Mouse (Mus musculus) urinary bladder, adult 2 months (tissue): ENCODE results near the gene Ttc41. TPM values are rescaled to one million over a fixed set of nuclear protein-coding genes. Genes with fewer than 3 reads are reported as not detected.

Source experiments
- DNase-seq: peaks from one replicate; pipeline ENCODE4 v3.0.0; 2022; ENCODE audit warnings: low spot score
- polyA plus RNA-seq: library from polyadenylated mRNA; depleted of rRNA; stranded (reverse); fragments of >200 nt; gene quantifications from 2 replicates; pipeline ENCODE4 v1.2.3, GENCODE M21; 2012

Gene Ttc41
- polyA plus RNA-seq, 1 experiment: 2.7 TPM

DNA sequence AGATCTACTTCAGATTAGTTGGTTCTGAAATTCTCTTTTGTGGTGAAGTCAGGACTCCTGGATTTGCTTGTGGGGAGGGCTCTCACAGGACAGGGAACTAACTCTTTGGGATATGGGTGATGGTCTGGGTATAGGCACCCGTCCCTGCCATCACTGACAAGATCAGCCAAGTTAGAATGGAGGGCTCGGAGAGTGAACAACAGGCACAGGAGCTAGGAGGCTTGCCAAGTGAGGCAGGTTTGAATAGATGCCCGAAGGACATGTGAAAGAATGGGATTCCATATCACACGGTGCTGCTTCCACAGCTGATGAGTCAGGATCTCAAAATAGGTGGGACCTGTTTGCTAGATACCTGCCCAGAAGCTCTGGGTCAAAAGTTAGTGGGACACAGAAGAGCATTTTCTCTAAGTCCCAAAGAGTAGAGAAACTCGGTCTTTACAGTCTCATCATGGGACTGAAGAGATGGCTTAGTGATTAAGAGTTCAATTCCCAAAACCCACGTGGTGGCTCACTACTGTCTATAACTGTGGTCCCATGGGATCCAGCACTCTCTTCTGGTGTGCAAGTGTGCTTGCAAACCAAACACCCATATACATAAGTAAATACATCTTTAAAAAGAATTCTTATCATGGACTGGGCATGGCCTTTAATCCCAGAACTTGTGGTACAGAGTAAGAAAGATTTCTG is 50.3 kb downstream of the Ttc41 start:
- no peak for DNase-seq

DNA sequence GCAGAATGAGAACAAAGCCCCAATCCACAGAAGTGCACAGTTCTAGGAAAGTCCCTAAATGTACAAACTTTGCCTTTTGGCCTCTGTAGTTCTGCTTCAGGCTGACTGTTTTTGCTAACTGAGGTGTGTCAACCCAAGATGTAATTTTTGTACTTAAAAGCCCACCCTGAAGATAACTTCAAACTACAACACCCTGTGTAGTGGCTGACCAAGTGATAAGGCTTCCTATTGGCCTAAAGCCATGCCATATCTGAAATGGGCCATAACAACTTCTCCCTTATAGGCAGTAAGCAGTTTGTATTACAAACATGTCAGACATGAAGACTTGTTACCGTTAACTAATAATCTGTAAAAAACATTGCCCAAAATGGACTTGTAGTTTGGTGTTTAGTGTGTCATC is 52.1 kb downstream of the Ttc41 start:
- no peak for DNase-seq

DNA sequence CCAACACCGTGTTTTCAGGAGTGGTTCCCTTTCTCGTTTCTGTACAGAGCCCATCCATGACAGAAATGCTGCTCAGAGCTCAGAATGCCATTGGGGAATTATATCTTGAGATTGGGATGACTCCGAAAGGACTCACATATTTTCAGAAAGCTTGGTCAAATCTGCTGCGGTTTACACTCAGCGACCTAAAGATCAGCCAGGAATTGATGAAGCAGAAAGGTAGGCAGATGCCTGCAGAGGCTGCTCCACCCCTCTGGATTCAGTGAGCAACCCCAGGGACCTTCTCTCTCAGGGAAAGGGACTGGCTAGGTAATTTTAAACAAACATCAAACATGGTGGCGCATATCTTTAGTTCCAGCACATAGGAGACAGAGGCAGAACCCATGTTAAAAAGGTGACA is 52.6 kb downstream of the Ttc41 start:
- no peak for DNase-seq

DNA sequence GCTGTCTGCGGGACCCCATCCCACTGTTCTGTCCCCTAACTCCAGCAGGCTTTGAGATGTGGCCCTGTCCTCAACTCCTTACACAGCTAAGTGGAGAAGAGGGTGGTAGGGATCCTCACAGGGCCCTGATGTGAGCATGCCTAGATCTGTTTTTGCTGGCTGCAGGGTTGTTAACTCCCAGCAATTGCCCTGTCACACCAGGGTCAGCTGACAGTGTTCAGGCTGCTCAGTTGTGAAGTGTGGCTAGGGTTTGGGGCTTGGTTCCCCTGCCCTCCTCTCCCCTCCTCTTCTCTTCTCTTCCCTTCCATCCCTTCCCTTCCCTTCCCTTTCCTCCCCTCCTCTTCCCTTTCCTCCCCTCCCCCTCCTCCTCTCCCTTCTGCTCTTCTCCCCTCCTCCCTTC is 55.6 kb downstream of the Ttc41 start:
- no peak for DNase-seq

DNA sequence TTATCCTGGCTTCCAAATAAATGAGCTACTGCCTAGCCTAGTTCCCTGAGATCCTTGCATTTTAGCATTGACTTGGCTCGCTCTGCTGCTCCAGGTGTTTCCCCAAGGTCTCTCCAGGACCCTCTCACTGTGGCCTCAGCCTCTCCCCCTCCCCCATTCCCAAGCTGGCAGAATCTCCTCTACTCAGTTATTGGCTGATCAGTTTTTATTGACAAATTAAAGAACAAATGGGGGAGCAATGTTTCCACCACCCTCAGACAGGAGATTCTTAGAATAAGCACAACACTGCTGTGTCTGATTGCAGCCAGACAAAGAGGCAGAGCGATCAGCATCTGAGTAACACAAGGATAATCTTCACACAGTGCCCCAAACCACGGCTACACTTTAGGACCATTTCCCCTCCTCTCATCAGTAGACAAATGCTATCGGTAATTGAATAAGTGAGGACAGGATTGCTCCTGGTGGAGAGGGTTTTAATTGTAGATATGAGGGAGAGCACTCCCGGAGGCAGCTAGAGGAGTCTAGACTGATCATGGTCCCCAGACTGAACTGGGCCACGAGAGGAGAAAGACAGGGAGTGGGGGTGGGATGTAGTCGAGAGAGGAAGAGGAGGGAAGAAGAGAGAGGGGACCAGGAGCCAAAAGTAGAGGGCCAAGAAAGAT is 56.2 kb downstream of the Ttc41 start:
- DNase-seq: no peak

DNA sequence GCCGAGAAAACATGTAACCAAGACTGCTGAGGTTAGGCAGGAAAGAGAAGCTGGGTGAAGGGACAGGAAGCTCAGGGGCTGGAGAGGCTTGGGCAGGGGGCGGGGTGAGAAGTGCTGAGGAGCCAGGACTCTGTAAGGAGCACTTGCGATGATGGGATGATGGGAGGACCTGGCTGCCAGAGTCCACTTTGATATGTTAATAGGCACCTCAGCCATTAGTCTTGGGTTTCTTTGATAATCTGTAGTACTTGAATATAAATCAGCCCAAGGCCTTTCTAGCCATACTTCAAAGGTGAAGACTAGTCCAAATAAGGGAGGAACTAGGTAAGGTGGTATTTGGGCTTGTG is 56.7 kb downstream of the Ttc41 start:
- DNase-seq: no peak

DNA sequence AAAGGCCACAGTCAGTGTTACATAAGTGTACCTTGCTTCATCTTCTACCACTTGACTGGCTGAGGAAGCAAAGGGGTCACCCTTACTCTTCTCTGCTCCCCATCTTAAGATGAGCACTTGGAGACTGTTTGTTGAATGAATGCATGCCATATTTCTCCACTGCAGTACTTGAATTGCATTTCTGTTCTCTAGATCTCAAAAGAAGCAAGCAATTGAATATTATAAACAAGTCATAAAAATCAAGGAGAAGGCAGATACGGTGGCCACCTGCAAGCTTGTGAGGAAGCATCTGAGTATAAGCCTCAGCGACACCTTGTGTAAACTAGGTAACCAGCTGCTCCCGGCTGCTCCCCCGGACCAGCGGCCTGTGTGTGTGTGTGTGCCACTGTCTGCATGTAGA is 58.1 kb downstream of the Ttc41 start, which contains the start of gene Gm49358:
Gene Gm49358, plus strand, starts transcription at position 301 of the 400 bp plus-strand sequence.
- no peak for DNase-seq

DNA sequence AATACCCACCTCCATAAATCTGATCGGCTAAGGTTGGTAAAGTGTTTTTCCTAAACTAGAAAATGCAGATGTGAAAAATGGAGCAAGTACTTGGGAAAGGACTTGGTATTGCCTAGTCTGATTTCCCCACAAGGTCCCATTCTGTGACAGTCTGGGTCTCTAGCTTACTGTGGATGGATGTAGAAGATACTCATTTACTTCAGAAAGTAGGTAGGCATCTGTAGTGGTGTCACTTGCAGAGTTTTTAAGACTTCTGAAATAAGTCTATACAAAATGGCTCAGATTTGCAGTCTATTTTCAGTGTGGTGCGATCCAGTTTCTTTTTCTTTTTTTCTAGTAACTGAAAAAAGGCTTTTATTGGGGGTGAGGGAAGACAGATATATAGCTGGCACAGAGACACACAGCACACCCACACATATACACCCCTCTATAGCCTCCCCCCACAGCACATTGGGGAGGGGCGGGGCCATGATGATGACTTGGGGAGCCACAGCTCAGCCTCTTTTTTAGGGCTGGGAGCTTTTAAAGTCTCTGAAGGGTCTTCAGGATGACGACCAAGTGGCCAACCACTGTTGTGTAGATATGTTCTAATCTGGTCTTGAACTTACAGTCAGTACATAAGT is 59.8 kb downstream of the Ttc41 start:
- DNase-seq: no peak

DNA sequence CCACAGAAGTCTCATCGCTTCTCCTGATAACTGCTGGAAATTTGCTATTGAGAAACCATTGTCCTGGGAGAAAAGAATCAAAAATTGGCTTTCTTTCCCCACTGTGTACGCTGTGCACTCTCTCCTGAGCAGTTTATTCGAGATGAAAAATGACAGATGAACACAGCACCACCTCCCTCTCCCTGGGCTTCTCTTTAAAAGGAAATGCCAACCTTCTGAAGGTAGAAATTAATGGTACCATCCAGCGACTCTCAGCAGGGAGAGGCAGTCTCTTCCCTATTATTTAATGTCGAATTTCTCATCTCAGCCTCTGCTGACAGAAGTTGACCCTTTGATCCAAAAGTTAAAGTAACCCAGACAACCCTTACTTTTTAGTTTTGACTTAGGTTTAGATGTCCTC is 63.6 kb downstream of the Ttc41 start:
- DNase-seq: no peak

DNA sequence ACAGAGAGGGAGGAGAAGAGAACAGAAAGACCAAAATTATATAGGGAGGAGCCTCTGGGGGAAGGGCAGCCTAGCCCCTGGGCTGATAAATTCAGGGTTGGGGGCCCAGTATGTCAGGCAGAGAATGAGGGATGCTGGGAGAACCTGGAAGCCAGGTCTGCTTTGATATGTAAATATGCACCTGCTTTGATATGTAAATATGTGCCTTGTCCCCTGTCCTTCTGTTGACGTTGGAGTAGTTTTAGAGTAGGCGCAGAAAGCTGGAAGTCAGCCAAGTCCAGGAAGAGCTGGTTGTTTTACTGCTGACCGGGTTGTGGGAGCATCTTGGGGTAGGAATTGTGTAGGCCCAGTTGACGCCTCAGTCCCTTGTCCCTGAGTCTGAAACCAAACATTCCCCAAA is 64.2 kb downstream of the Ttc41 start:
- no peak for DNase-seq

DNA sequence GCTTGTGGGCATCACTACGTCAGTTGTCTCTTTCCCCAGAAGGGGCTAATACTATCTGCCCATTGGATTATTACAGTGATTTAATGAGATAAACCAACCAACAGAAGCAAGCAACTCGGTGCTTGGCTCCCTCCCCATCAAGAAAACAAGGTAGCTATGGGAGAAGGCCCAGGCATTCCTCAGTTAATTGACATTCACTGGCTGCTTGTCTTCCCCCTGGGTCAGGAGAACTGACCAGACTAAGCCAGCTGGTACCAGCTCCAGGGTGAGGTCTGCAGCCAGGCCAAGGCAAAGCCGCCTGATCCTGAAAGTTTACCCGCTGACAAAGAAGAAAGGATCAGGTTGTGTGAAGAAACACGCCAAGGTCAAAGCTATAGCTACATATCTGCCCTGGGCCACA is 66.1 kb downstream of the Ttc41 start:
- DNase-seq: no peak

DNA sequence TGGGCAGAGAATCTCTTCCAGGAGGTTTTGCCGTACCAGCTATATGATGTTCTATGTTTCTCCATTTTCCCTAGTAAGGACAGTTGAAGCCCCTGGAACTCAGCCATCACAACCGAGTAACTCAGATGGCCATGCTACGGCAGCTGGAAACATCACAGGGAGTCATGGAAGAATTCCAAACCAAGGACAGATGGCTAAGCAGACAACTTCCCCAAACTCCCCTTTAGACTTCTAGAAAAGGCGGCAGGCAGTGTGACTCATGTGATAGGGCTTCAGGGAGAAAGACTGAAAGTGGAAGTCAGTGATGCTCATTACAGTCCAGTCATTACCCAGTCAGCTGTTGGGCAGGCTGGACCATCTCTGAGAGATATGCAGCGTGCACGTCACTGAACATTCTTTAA is 66.6 kb downstream of the Ttc41 start:
- DNase-seq: no peak

DNA sequence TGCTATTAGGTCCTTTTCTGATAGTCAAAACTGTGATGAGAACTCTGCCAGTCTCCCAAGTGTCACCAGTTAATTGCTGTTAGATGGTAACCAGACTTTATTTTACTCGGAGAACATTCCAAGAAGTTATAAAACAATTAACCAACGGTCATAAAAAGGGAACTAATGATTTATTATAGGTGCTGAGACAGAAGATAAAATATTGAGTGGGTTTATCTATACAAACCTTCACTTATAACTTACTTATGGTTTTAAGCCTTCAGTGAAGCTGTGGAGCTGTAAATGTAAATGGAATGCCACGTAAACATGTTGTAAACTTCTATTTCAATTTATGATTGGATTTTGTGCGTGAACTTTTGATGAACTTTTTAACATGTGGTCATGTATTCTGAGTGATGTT is 67.7 kb downstream of the Ttc41 start:
- DNase-seq: no peak

DNA sequence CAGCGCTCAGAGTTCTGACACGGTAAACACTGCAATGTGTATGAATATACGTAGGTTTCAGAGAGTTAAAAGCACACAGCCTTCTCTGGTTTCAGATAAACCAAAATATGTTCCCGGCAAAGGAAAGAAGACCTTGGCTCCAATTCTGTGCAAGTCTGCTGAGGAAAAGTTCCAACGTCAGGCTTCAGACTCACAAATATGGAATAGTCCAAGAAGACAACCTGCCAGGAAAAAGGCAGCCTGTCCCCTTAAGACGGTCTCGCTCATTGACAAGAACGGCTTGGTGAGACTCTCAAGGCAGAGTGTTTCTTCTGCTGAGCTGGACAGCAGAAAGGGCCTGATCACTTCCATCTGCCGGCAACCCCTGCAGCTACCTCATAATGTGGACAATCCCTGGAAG is 70.7 kb downstream of the Ttc41 start:
- no peak for DNase-seq

DNA sequence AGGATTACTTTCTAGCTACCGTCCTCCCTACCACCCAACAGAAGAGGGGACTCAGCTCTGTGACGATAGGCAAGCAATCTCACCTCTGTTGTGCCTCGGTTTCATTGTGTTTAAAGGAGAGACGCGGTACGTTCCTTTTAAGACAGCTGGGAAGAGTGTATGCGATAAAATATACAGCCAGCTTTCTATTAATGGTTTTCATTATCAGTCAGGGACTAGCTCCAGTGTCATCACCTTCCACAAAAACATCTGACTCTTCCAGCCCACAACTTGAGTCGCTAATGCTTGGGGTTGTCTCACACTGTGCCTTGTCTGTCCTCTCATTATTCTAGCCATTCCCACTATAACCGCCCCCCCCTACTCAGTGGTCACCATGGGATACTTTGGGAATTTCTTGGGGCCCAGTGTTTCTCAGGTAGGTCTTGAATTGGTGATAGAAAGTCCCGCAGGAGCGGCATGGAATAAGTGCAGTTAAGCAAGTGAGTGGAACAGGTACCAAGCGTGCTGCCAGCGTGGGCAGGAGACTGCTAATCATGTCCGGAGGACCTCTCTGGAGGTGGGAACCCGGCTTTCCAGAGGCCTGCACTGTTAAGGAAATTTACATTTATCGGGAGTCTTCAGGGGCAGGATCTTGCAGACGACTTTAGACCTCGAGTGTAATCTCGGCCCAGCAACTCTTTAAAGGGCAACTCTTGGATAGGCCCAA is 72.2 kb downstream of the Ttc41 start:
- no peak for DNase-seq

DNA sequence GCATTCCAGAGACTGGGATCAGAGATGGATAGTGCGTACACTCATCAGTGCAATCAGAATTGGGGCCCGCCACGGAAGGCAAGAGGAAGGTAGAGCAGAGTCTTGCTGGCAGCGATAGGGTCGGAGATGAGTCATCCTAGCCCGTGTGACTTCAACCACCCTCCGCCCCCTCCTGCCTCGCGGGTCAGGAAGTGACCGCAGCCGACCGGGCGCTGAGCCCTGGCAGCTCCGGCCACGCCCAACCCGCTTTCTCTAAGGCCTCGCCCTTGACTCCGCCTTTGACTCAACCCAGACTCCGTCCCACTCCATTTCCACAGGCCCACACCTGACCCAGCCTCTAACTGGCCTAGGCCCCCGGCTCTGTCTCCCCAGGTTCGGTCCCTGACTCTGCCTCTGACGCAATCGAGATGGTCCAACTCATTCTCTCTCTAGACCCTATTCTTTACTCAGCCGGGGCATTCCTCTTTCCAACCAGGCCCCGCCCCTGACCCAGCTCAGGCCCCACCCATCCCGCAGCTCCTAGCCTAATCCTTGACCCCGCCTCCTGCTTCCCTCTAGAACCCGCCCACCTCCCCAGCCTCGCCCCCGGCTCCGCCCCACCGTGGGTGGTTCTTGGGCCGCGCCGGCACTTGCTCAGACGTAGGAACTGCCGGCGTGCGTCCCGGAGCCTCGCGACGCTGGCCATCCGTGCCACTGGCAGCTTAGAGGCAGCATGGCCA is 72.9 kb downstream of the Ttc41 start, which contains the start of gene Nt5dc3:
Gene Nt5dc3, plus strand, starts transcription at position 608 of the 719 bp plus-strand sequence.
- DNase-seq: peak; percentile 94

DNA sequence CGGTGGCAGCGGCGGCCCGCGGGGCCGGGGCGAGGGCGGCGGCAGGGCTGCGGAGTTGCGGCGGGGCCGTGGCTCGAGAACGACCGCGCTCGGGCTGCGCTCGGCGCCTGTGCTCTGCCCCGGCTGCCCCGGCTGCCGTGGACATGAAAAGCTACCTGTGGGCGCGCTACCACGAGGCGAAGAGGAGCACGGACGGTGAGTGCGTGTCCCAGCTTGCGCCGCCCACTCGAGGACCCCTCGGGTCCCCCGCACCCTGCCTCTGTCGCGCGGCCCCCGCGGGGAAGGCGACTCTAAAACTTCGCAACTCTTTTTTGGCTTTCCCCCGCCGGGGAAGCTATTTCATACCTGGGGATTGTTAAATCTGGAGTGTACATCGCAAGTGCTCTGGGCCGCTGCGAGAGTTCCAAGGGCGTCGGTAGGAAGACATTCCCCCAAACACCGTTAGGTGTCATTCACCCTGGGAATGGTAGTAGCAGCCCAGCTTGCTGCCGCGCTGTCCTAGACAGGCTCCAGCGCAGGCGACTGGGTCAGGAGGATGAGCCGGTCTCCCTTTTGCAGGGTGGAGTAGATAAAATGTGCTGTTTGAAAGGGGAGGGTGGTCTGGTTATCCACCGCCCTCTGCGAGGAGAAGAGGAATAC is 73.6 kb downstream of the Ttc41 start:
- DNase-seq: peak; percentile 32

DNA sequence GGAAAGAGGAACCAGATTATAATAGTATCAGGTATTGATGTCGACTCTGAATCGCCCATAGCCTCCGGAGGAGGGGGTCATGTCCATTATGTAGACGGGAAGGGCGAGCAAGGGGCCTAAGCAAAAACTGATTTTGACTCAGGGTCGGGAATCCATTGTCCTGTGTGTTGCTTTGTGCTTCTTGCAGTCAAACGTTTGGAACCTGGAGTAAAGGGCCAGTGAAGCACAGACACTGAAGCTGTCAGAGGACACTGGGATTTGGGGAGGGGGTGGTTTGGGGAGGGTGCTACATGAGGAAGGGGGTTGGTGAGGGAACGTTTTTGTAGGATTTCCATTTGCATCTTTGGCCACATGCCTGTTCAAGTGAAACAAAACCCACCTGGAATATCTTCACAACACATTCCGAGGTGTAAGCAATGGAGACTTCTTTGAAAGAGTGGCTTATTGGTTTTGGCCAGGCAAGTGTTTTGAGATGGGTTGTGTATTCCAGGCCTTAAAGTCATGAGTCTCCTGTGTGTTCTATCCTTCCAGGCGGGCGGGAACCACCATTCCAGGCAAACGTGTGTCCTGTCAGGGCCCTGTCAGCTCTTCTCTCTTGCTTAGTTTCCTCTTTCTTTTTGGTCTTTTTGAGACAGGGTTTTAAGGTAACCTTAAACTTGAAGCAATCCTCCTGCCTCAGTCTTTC is 74.3 kb downstream of the Ttc41 start:
- no peak for DNase-seq

DNA sequence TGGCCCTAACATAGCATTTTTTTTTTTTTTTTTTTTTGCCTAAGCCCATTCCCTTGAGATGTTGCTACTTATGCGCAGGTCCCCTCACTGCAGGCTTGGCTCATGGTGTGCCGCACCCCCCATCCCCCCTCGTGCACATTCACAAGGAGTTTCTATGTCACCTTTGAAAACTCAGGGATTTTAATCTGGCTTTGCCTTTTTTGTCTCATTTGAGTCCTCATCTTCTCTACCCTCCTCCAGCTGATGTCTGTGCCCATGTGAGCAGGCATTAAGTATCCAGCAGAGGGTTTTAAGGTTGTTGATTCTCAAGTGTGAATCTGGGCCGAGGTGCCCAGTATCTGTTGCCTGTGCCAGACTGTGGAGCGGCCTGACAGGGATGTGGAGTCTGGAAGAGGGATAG is 76.0 kb downstream of the Ttc41 start:
- DNase-seq: no peak

DNA sequence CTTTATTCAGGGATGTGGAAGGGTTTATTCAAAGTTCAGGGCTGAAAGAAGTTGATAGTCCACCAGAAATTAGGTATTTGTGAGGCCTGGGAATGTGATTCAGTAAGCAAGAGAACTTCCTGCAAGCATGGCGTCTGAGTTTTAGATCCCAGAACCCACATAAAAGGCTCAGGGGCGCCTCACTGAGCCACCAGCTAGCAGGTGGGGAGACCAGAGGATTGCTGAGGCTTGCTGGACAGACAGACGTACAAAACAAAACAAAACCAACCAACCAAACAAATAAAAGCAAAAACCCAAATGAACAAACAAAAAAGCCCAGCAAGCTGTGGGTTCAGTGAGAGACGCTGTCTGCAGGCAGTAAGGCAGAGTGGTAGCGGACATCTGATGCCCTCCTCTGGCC is 77.0 kb downstream of the Ttc41 start:
- DNase-seq: no peak

DNA sequence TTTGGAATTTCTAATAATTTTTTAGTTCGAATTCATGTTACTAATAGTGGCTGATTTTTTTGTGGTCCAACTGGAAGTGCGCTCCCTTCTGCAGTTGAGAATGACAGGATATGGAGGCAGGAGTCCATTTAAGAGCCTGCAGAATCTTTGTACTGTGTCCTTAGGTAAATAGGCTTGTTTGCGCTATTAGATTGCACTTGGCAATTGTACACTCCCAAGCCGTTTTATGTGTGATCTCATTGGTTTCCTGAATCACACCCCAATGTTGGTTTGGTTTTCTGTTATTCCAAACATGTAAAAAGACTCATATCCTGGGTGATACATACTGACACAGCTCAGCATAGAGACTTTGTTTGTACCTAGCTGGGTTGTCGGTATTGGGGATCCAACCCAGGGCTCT is 78.0 kb downstream of the Ttc41 start:
- DNase-seq: no peak
